Mouse (Mus musculus): ENCODE measurements around the gene Emc7. TPM values are rescaled to one million over a fixed set of nuclear protein-coding genes. Genes with fewer than 3 reads are reported as not detected.

Emc7 gene
- polyA plus RNA-seq, 1 experiment from 2014 or later, result 11.2 TPM

Other genes starting within 250 kb of the Emc7 start
- gene Lpcat4, start 215.5 kb upstream of the Emc7 start, polyA plus RNA-seq (2016; fragmentation: Nextera tagmentation; extraction: Ambion mirVana), result 12.9 and 14.0 TPM in 2 replicates
- gene Nutm1, start 195.7 kb upstream of the Emc7 start, polyA plus RNA-seq (2016; fragmentation: Nextera tagmentation; extraction: Ambion mirVana), result 0.10 TPM in 2 replicates
- gene Nop10, start 193.1 kb upstream of the Emc7 start, polyA plus RNA-seq (2016; fragmentation: Nextera tagmentation; extraction: Ambion mirVana), result 170 and 181 TPM in 2 replicates
- 10.6 and 11.4 TPM in 2 replicates for gene Slc12a6, start 189.2 kb upstream of the Emc7 start, polyA plus RNA-seq (2016; fragmentation: Nextera tagmentation; extraction: Ambion mirVana)
- gene Gm21985, start 188.7 kb upstream of the Emc7 start, polyA plus RNA-seq (2016; fragmentation: Nextera tagmentation; extraction: Ambion mirVana), result not detected in 2 replicates
- 103 and 106 TPM in 2 replicates for gene Emc4, start 87.0 kb upstream of the Emc7 start, polyA plus RNA-seq (2016; fragmentation: Nextera tagmentation; extraction: Ambion mirVana)
- gene Katnbl1, start 75.8 kb upstream of the Emc7 start, polyA plus RNA-seq (2016; fragmentation: Nextera tagmentation; extraction: Ambion mirVana), result 50.8 and 55.8 TPM in 2 replicates
- gene Chrm5, start 25.8 kb downstream of the Emc7 start, polyA plus RNA-seq (2016; fragmentation: Nextera tagmentation; extraction: Ambion mirVana), result not detected in 2 replicates
- 10.1 and 11.8 TPM in 2 replicates for gene Aven, start 38.0 kb downstream of the Emc7 start, polyA plus RNA-seq (2016; fragmentation: Nextera tagmentation; extraction: Ambion mirVana)